Mouse (Mus musculus) limb, embryonic 10.5 days (tissue): ENCODE data around the gene Gm20431. TPM values are rescaled to one million over a fixed set of nuclear protein-coding genes. Genes with fewer than 3 reads are reported as not detected.

Source experiments
- microRNA-seq: library from miRNA; unstranded; fragments of <30 nt; microRNA quantifications from one replicate; pipeline ENCODE4, GENCODE M21; 2017
- polyA plus RNA-seq: library from polyadenylated mRNA; unstranded; fragments of >200 nt; fragmentation: Nextera tagmentation; extraction: Ambion mirVana; gene quantifications from 2 replicates; pipeline ENCODE4 v1.2.1, GENCODE M21; 2016

Gm20431 gene
- polyA plus RNA-seq, 1 experiment from 2014 or later, result 1.0 TPM

Small RNAs within 50 kb of the gene (microRNA-seq; reads per million reads assigned to microRNA genes)
- gene Gm22355, result not detected

Other genes with a start within 250 kb of the Gm20431 start
- 28.2 and 32.0 TPM in 2 replicates for gene Slc9a8, start 239.8 kb downstream of the Gm20431 start, polyA plus RNA-seq
- gene Rnf114, start 168.9 kb downstream of the Gm20431 start, polyA plus RNA-seq, result 130 and 131 TPM in 2 replicates
- gene Spata2, start 168.6 kb downstream of the Gm20431 start, polyA plus RNA-seq, result 19.5 and 21.5 TPM in 2 replicates
- 94.9 and 118 TPM in 2 replicates for gene Snai1, start 123.3 kb downstream of the Gm20431 start, polyA plus RNA-seq
- 375 and 404 TPM in 2 replicates for gene Ube2v1, start 29.4 kb downstream of the Gm20431 start, polyA plus RNA-seq
- 1.2 and 2.2 TPM in 2 replicates for gene Cebpb, start 27.4 kb upstream of the Gm20431 start, polyA plus RNA-seq
- gene Tmem189, start 28.3 kb upstream of the Gm20431 start, polyA plus RNA-seq, result 41.9 and 43.2 TPM in 2 replicates